In genomic region chr11:118394538-118394937, GRCm38 (mm10) we compare ENCODE assay signal across 23 mouse cellular contexts. TPM values are rescaled to one million over a fixed set of nuclear protein-coding genes. Genes with fewer than 3 reads are reported as not detected.
A peak's percentile ranks its signal among the peaks of the same experiment; 100 is the strongest.
DNase-seq lines count a peak whose midpoint lies in the region; ATAC-seq lines count a peak whose summit lies in the region.
"Had no signal": no experiment of that assay in that cellular context is flagged by ENCODE, and none has a peak within 500 bp of the region (broad histone marks: within the 10 kb centered on the region; RNA-seq: fewer than 3 reads in every experiment).

No protein-coding gene starts in this region.

- H3K36me3 ChIP-seq in embryonic facial prominence, embryonic 10.5 days (replicated peaks), result no peaks in the 10 kb centered on the region; the same call in 1 of the 2 replicates
- H3K36me3 ChIP-seq in limb, embryonic 12.5 days, result 0 out of 2 replicates have a peak, but pooled peaks cover 7% of the 10 kb centered on the region
- no peaks in the 10 kb centered on the region for H3K36me3 ChIP-seq in midbrain, embryonic 14.5 days (ENCODE audit: control insufficient read depth, insufficient read depth, low read length)
- H3K36me3 ChIP-seq: heart, embryonic 15.5 days; hindbrain, embryonic 15.5 days had no signal

- 65% methylated on average over 6 of the region's 6 CpGs for WGBS in embryonic facial prominence, embryonic 10.5 days
- 67% methylated on average over 6 of the region's 6 CpGs for WGBS in limb, embryonic 12.5 days
- 52% methylated on average over 6 of the region's 6 CpGs for WGBS in midbrain, embryonic 14.5 days

- no peaks in the 10 kb centered on the region for H3K27me3 ChIP-seq in embryonic facial prominence, embryonic 10.5 days (replicated peaks; ENCODE audit: low read depth, poor library complexity, severe bottlenecking)
- no peaks in the 10 kb centered on the region for H3K27me3 ChIP-seq in limb, embryonic 12.5 days
- no peaks in the 10 kb centered on the region for H3K27me3 ChIP-seq in midbrain, embryonic 14.5 days (ENCODE audit: control insufficient read depth, insufficient read depth, low read length)
- H3K27me3 ChIP-seq: heart, embryonic 15.5 days; hindbrain, embryonic 15.5 days had no signal

- H3K4me2 ChIP-seq in limb, embryonic 12.5 days, result no peak overlapping the region
- H3K4me2 ChIP-seq in midbrain, embryonic 14.5 days (ENCODE audit: low read length), result no peak overlapping the region
- H3K4me2 ChIP-seq: heart, embryonic 15.5 days; hindbrain, embryonic 15.5 days had no signal

- DNase-seq in frontal cortex, postnatal 14 days (ENCODE audit: low spot score in 2 of 2), result no peak
- peak; percentile 20 to 25 for DNase-seq in right cerebral cortex, postnatal 10 days (ENCODE audit: low spot score in 2 of 2)
- no peak for DNase-seq in right cerebral cortex, postnatal 4 days
- no peak for DNase-seq in embryonic facial prominence, embryonic 10.5 days (ENCODE audit: low spot score)
- DNase-seq in midbrain, embryonic 14.5 days, result no peak
- DNase-seq: adrenal gland, postnatal 36 days; gastrocnemius, postnatal 25 days; heart, postnatal 36 days; kidney, adult 2 months; layer of hippocampus, adult 9-11 months; thymus, postnatal 14 days had no signal

- ATAC-seq in frontal cortex, adult (ENCODE audit: low TSS enrichment), result 0 out of 2 replicates have a peak, but pooled peaks have one; percentile 52
- no peak for ATAC-seq in limb, embryonic 12.5 days (ENCODE audit: insufficient number of reproducible peaks, insufficient read depth, low FRiP score, low TSS enrichment, low read depth)
- ATAC-seq in midbrain, embryonic 14.5 days (ENCODE audit: low FRiP score, low TSS enrichment), result no peak
- ATAC-seq: CD4-positive, CD25-positive, alpha-beta regulatory T cell, adult 4 months; forebrain, embryonic 16.5 days; midbrain, embryonic 16.5 days had no signal

- no peaks in the 10 kb centered on the region for H3K9me3 ChIP-seq in embryonic facial prominence, embryonic 10.5 days
- H3K9me3 ChIP-seq in limb, embryonic 12.5 days, result peaks cover 6% of the 10 kb centered on the region; the same call in 1 of the 2 replicates
- H3K9me3 ChIP-seq in midbrain, embryonic 14.5 days (ENCODE audit: control insufficient read depth, low read length), result no peaks in the 10 kb centered on the region
- H3K9me3 ChIP-seq: heart, embryonic 15.5 days; hindbrain, embryonic 15.5 days had no signal

- H3K9ac ChIP-seq in limb, embryonic 12.5 days (replicated peaks), result 0 out of 2 replicates have a peak overlapping the region, but pooled peaks have one; percentile 31
- H3K9ac ChIP-seq in midbrain, embryonic 14.5 days (replicated peaks; ENCODE audit: low read length), result no peak overlapping the region
- H3K9ac ChIP-seq: heart, embryonic 15.5 days; hindbrain, embryonic 15.5 days had no signal

- no peak overlapping the region for H3K4me3 ChIP-seq in embryonic facial prominence, embryonic 10.5 days
- no peak overlapping the region for H3K4me3 ChIP-seq in limb, embryonic 12.5 days (replicated peaks)
- no peak overlapping the region for H3K4me3 ChIP-seq in midbrain, embryonic 14.5 days (replicated peaks; ENCODE audit: low read depth, low read length)
- H3K4me3 ChIP-seq: heart, embryonic 15.5 days; hindbrain, embryonic 15.5 days; myocyte had no signal

- H3K4me1 ChIP-seq in embryonic facial prominence, embryonic 10.5 days, result no peaks in the 10 kb centered on the region; the same call in 1 of the 2 replicates
- H3K4me1 ChIP-seq in limb, embryonic 12.5 days (replicated peaks), result peaks cover 8% of the 10 kb centered on the region; the same call in 1 of the 2 replicates
- no peaks in the 10 kb centered on the region for H3K4me1 ChIP-seq in midbrain, embryonic 14.5 days (ENCODE audit: control insufficient read depth, insufficient read depth, low read length)
- H3K4me1 ChIP-seq: hindbrain, embryonic 15.5 days had no signal

- 0 out of 2 replicates have a peak overlapping the region, but pooled peaks have one; percentile 15 for H3K27ac ChIP-seq in embryonic facial prominence, embryonic 10.5 days (replicated peaks)
- H3K27ac ChIP-seq in limb, embryonic 12.5 days, result no peak overlapping the region
- H3K27ac ChIP-seq in midbrain, embryonic 14.5 days (replicated peaks; ENCODE audit: low read depth, low read length), result no peak overlapping the region
- H3K27ac ChIP-seq: heart, embryonic 15.5 days; hindbrain, embryonic 15.5 days; macrophage had no signal

RNA-seq across cellular contexts. Expression of gene Lgals3bp, which starts 7.4 kb away (rescaled TPM):
- polyA plus RNA-seq in embryonic facial prominence, embryonic 10.5 days (2016; fragmentation: Nextera tagmentation; extraction: Ambion mirVana), result 0.86 and 0.88 TPM in 2 replicates
- 4.1 and 4.3 TPM in 2 replicates for polyA plus RNA-seq in limb, embryonic 12.5 days (2016; fragmentation: Nextera tagmentation; extraction: Ambion mirVana)
- polyA plus RNA-seq in midbrain, embryonic 14.5 days (2014; fragmentation: Nextera tagmentation; extraction: Ambion mirVana), result 1.8 and 5.5 TPM in 2 replicates

RNA-seq across cellular contexts. Expression of gene Cant1, which starts 24.3 kb away (rescaled TPM):
- 20.2 and 20.8 TPM in 2 replicates for polyA plus RNA-seq in embryonic facial prominence, embryonic 10.5 days (2016; fragmentation: Nextera tagmentation; extraction: Ambion mirVana)
- polyA plus RNA-seq in limb, embryonic 12.5 days (2016; fragmentation: Nextera tagmentation; extraction: Ambion mirVana), result 30.5 and 32.0 TPM in 2 replicates
- 24.9 and 27.5 TPM in 2 replicates for polyA plus RNA-seq in midbrain, embryonic 14.5 days (2014; fragmentation: Nextera tagmentation; extraction: Ambion mirVana)

RNA-seq across cellular contexts. Expression of gene C1qtnf1, which starts 33.5 kb away (rescaled TPM):
- 2.6 and 3.4 TPM in 2 replicates for polyA plus RNA-seq in embryonic facial prominence, embryonic 10.5 days (2016; fragmentation: Nextera tagmentation; extraction: Ambion mirVana)
- 3.4 and 4.8 TPM in 2 replicates for polyA plus RNA-seq in limb, embryonic 12.5 days (2016; fragmentation: Nextera tagmentation; extraction: Ambion mirVana)
- 1.4 and 3.8 TPM in 2 replicates for polyA plus RNA-seq in midbrain, embryonic 14.5 days (2014; fragmentation: Nextera tagmentation; extraction: Ambion mirVana)
- polyA plus RNA-seq: CD4-positive, CD25-positive, alpha-beta regulatory T cell, adult 4 months had no signal

RNA-seq across cellular contexts. Expression of gene Timp2, which starts 39.0 kb away (rescaled TPM):
- polyA plus RNA-seq in embryonic facial prominence, embryonic 10.5 days (2016; fragmentation: Nextera tagmentation; extraction: Ambion mirVana), result 40.0 and 46.9 TPM in 2 replicates
- 77.6 and 91.3 TPM in 2 replicates for polyA plus RNA-seq in limb, embryonic 12.5 days (2016; fragmentation: Nextera tagmentation; extraction: Ambion mirVana)
- 71.3 and 81.8 TPM in 2 replicates for polyA plus RNA-seq in midbrain, embryonic 14.5 days (2014; fragmentation: Nextera tagmentation; extraction: Ambion mirVana)

RNA-seq across cellular contexts. Expression of gene Cep295nl, which starts 52.2 kb away (rescaled TPM):
- 0.13 and 0.56 TPM in 2 replicates for polyA plus RNA-seq in embryonic facial prominence, embryonic 10.5 days (2016; fragmentation: Nextera tagmentation; extraction: Ambion mirVana)
- 0.59 and 0.60 TPM in 2 replicates for polyA plus RNA-seq in limb, embryonic 12.5 days (2016; fragmentation: Nextera tagmentation; extraction: Ambion mirVana)
- polyA plus RNA-seq in midbrain, embryonic 14.5 days (2014; fragmentation: Nextera tagmentation; extraction: Ambion mirVana), result 0.21 and 0.22 TPM in 2 replicates
- polyA plus RNA-seq: liver, adult 2 months; liver, embryonic 16.5 days; spleen, adult 2 months had no signal

Comparison
In these comparisons a context has a peak if more than half of its experiments do, and no peak if none do; other contexts are left out.
1. DNase-seq: peak in right cerebral cortex, postnatal 10 days (2 of 2); none in frontal cortex, postnatal 14 days (0 of 2), right cerebral cortex, postnatal 4 days (single experiment), embryonic facial prominence, embryonic 10.5 days (single experiment) and midbrain, embryonic 14.5 days (single experiment).